Mouse (Mus musculus) erythroblast, adult 5-6 weeks (primary cell): ENCODE results near the gene Zfp143. TPM values are rescaled to one million over a fixed set of nuclear protein-coding genes. Genes with fewer than 3 reads are reported as not detected.
"Not testable (repeated sequence)": the region's sequence is repeated elsewhere in the genome, so short reads cannot be mapped to it uniquely, and the experiment has no call there.

ENCODE experiments used
- ATAC-seq: replicated peaks from 2 replicates; pipeline ENCODE4 v1.8.0; 2016; ENCODE audit warnings: moderate number of reproducible peaks, mild to moderate bottlenecking, moderate TSS enrichment, inconsistent platforms; ENCODE audit not compliant: poor library complexity, low FRiP score, severe bottlenecking
- total RNA-seq, 2 experiments: library from RNA; stranded (forward) in 1 of 2; stranded (reverse) in 1 of 2; fragments of 150-400 nt in 1 of 2; fragments of 200-764, 138-1000 nt in 1 of 2; gene quantifications; 2 replicates each; pipeline versions ENCODE4 v1.2.3 to v1.2.4; 2015 to 2017; ENCODE audit warnings: low replicate concordance in 2 of 2

Gene Zfp143
- total RNA-seq (2015; ENCODE audit: low replicate concordance), result 16.1 and 22.1 TPM in 2 replicates
- 14.6 and 16.7 TPM in 2 replicates for total RNA-seq (2017; ENCODE audit: low replicate concordance)

- ATAC-seq, result peak; percentile 91
These were observed at the start of gene Zfp143 for GRCm38 (mm10) chr7:110061199-110061751. Zfp143 (plus strand) TSS chr7:110061217.

GRCm38 (mm10) chr7:110011417-110011816, 49.6 kb upstream of the Zfp143 start:
- ATAC-seq, result no peak

- no peak for ATAC-seq
These were observed 46.7 kb upstream of the Zfp143 start for GRCm38 (mm10) chr7:110014272-110014671.

GRCm38 (mm10) chr7:110018117-110018630, 42.8 kb upstream of the Zfp143 start, which contains the start of gene Ipo7:
Ipo7 (plus strand) TSS chr7:110018274.
- peak; percentile 98 for ATAC-seq

GRCm38 (mm10) chr7:110018631-110019482, 42.2 kb upstream of the Zfp143 start:
- ATAC-seq, result peak; percentile 69

- ATAC-seq, result no peak
These were observed 37.5 kb upstream of the Zfp143 start for GRCm38 (mm10) chr7:110023553-110023952.

- no peak for ATAC-seq
These were observed 34.4 kb upstream of the Zfp143 start for GRCm38 (mm10) chr7:110026594-110026993.

GRCm38 (mm10) chr7:110028826-110029225, 32.2 kb upstream of the Zfp143 start:
- ATAC-seq, result no peak

GRCm38 (mm10) chr7:110030342-110030741, 30.7 kb upstream of the Zfp143 start:
- ATAC-seq, result no peak

GRCm38 (mm10) chr7:110057723-110058122, 3.3 kb upstream of the Zfp143 start:
- not testable (repeated sequence) for ATAC-seq

GRCm38 (mm10) chr7:110059092-110059785, 1.8 kb upstream of the Zfp143 start:
- ATAC-seq, result no peak

- ATAC-seq, result 0 out of 2 replicates have a peak, but pooled peaks have one; percentile 2
These were observed 830 bp upstream of the Zfp143 start for GRCm38 (mm10) chr7:110060106-110060668.

GRCm38 (mm10) chr7:110060669-110061198, 283 bp upstream of the Zfp143 start:
- peak; percentile 37 for ATAC-seq

- peak; percentile 68 for ATAC-seq
These were observed 796 bp downstream of the Zfp143 start for GRCm38 (mm10) chr7:110061752-110062273.

- ATAC-seq, result no peak
These were observed 2.7 kb downstream of the Zfp143 start for GRCm38 (mm10) chr7:110063731-110064130.

GRCm38 (mm10) chr7:110069070-110069469, 8.1 kb downstream of the Zfp143 start:
- ATAC-seq, result no peak

GRCm38 (mm10) chr7:110078168-110078567, 17.2 kb downstream of the Zfp143 start:
- ATAC-seq, result no peak

GRCm38 (mm10) chr7:110083386-110084165, 22.6 kb downstream of the Zfp143 start:
- peak; percentile 71 for ATAC-seq

GRCm38 (mm10) chr7:110085217-110085616, 24.2 kb downstream of the Zfp143 start:
- no peak for ATAC-seq
